Mouse (Mus musculus): ENCODE results near the gene Gm10392. TPM values are rescaled to one million over a fixed set of nuclear protein-coding genes. Genes with fewer than 3 reads are reported as not detected.

Gm10392 gene
- polyA plus RNA-seq, 1 experiment from 2014 or later: 0.10 TPM

- Histone ChIP-seq H3K27ac (peak overlapping the region; percentile 69; the same call in 1 of the 2 replicates), H3K27me3 (ENCODE audit: poor library complexity, severe bottlenecking) (no peaks in the 10 kb centered on the region), H3K9me3 (no peaks in the 10 kb centered on the region), H3K4me3 (0 out of 2 replicates have a peak overlapping the region, but pooled peaks have one; percentile 6), H3K4me1 (peaks cover 66% of the 10 kb centered on the region), H3K36me3 (replicated peaks) (peaks cover 11% of the 10 kb centered on the region; the same call in 1 of the 2 replicates)
- WGBS: 54% methylated on average over 6 of the region's 6 CpGs
- no peak for DNase-seq (ENCODE audit: extremely low spot score, low spot score)
Measured at GRCm38 (mm10) chr11:77485229-77485628, 33.8 kb downstream of the Gm10392 start.

GRCm38 (mm10) chr11:77483510-77484255 is 35.3 kb downstream of the Gm10392 start:
- Histone ChIP-seq H3K36me3 (replicated peaks) (peaks cover 11% of the 10 kb centered on the region; the same call in 1 of the 2 replicates), H3K4me3 (no peak overlapping the region)

GRCm38 (mm10) chr11:77483043-77483442 is 36.0 kb downstream of the Gm10392 start:
- Histone ChIP-seq H3K27ac (no peak overlapping the region), H3K27me3 (ENCODE audit: poor library complexity, severe bottlenecking) (no peaks in the 10 kb centered on the region), H3K4me1 (peaks cover 47% of the 10 kb centered on the region), H3K4me3 (no peak overlapping the region), H3K9me3 (no peaks in the 10 kb centered on the region), H3K36me3 (replicated peaks) (peaks cover 11% of the 10 kb centered on the region; the same call in 1 of the 2 replicates)
- WGBS: 81% methylated on average over 3 of the region's 3 CpGs
- no peak for DNase-seq (ENCODE audit: extremely low spot score, low spot score)

More at GRCm38 (mm10) chr11:77483510-77484255, 35.3 kb downstream of the Gm10392 start:
- Histone ChIP-seq H3K27ac (no peak overlapping the region), H3K27me3 (ENCODE audit: poor library complexity, severe bottlenecking) (no peaks in the 10 kb centered on the region), H3K4me1 (peaks cover 54% of the 10 kb centered on the region), H3K9me3 (no peaks in the 10 kb centered on the region)
- no peak for DNase-seq (ENCODE audit: extremely low spot score, low spot score)
- WGBS: 85% methylated on average over 11 of the region's 11 CpGs

GRCm38 (mm10) chr11:77476895-77477294 is 42.1 kb downstream of the Gm10392 start:
- Histone ChIP-seq H3K27ac (no peak overlapping the region), H3K4me3 (no peak overlapping the region), H3K9me3 (no peaks in the 10 kb centered on the region), H3K36me3 (replicated peaks) (peaks cover 59% of the 10 kb centered on the region), H3K4me1 (peaks cover 2% of the 10 kb centered on the region; the same call in 1 of the 2 replicates), H3K27me3 (ENCODE audit: poor library complexity, severe bottlenecking) (no peaks in the 10 kb centered on the region)
- no peak for DNase-seq (ENCODE audit: extremely low spot score, low spot score)
- 95% methylated on average over 6 of the region's 6 CpGs for WGBS

- H3K27me3 ChIP-seq (ENCODE audit: poor library complexity, severe bottlenecking): no peaks in the 10 kb centered on the region
Measured at GRCm38 (mm10) chr11:77476216-77476615, 42.8 kb downstream of the Gm10392 start.

GRCm38 (mm10) chr11:77472775-77473174 is 46.2 kb downstream of the Gm10392 start:
- H3K9me3 ChIP-seq: no peaks in the 10 kb centered on the region
- no peak overlapping the region for H3K4me3 ChIP-seq
- WGBS: 94% methylated on average over 16 of the region's 16 CpGs
- peaks cover 19% of the 10 kb centered on the region for H3K27me3 ChIP-seq (ENCODE audit: poor library complexity, severe bottlenecking)
- no peak for DNase-seq (ENCODE audit: extremely low spot score, low spot score)
- H3K27ac ChIP-seq: no peak overlapping the region
- H3K4me1 ChIP-seq: peaks cover 5% of the 10 kb centered on the region
- H3K36me3 ChIP-seq (replicated peaks): peaks cover 74% of the 10 kb centered on the region

More at GRCm38 (mm10) chr11:77476216-77476615, 42.8 kb downstream of the Gm10392 start:
- WGBS: 94% methylated on average over 14 of the region's 14 CpGs
- H3K4me1 ChIP-seq: no peaks in the 10 kb centered on the region
- H3K9me3 ChIP-seq: no peaks in the 10 kb centered on the region
- no peak for DNase-seq (ENCODE audit: extremely low spot score, low spot score)
- H3K27ac ChIP-seq: no peak overlapping the region
- H3K36me3 ChIP-seq (replicated peaks): peaks cover 60% of the 10 kb centered on the region
- H3K4me3 ChIP-seq: no peak overlapping the region

DNA sequence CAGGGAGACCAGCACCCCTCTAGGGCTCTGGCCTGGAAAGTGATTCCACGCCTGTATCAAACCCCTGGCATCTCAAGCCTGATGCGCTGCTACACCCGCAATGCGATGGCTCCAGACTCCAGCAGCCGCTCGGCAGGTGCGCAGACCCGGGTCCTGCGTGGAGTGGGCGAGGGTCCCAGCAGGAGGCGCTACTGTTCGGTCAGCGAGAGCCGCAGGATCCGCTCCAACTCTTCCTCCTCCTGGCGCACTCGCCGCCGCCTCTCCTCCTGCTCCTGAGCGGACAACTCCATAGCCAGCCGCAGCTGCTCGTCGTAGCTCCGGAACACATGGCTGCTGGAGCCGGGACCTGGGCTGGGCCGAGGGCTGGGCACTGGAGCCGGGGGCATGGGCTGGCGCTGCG is 47.6 kb downstream of the Gm10392 start:
- DNase-seq (ENCODE audit: extremely low spot score, low spot score): no peak
- 75% methylated on average over 29 of the region's 29 CpGs for WGBS

GRCm38 (mm10) chr11:77468397-77468796 is 50.6 kb downstream of the Gm10392 start:
- no peak for DNase-seq (ENCODE audit: extremely low spot score, low spot score)
- H3K4me1 ChIP-seq: peaks cover 27% of the 10 kb centered on the region
- no peak overlapping the region for H3K4me3 ChIP-seq
- peaks cover 36% of the 10 kb centered on the region for H3K36me3 ChIP-seq (replicated peaks)
- no peaks in the 10 kb centered on the region for H3K9me3 ChIP-seq
- WGBS: 87% methylated on average over 9 of the region's 9 CpGs
- peaks cover 62% of the 10 kb centered on the region for H3K27me3 ChIP-seq (ENCODE audit: poor library complexity, severe bottlenecking)
- no peak overlapping the region for H3K27ac ChIP-seq

More for the DNA sequence above, 47.6 kb downstream of the Gm10392 start:
- Histone ChIP-seq H3K4me3 (no peak overlapping the region), H3K27me3 (ENCODE audit: poor library complexity, severe bottlenecking) (peaks cover 32% of the 10 kb centered on the region), H3K27ac (no peak overlapping the region), H3K36me3 (replicated peaks) (peaks cover 61% of the 10 kb centered on the region), H3K4me1 (peaks cover 19% of the 10 kb centered on the region), H3K9me3 (no peaks in the 10 kb centered on the region)

GRCm38 (mm10) chr11:77467784-77468183 is 51.2 kb downstream of the Gm10392 start:
- Histone ChIP-seq H3K4me3 (peak overlapping the region; percentile 34; the same call in 1 of the 2 replicates), H3K27ac (0 out of 2 replicates have a peak overlapping the region, but pooled peaks have one; percentile 12), H3K9me3 (no peaks in the 10 kb centered on the region), H3K27me3 (ENCODE audit: poor library complexity, severe bottlenecking) (peaks cover 69% of the 10 kb centered on the region), H3K4me1 (peaks cover 31% of the 10 kb centered on the region), H3K36me3 (replicated peaks) (peaks cover 30% of the 10 kb centered on the region)
- WGBS: 13% methylated on average over 20 of the region's 20 CpGs
- peak; percentile 63 for DNase-seq (ENCODE audit: extremely low spot score, low spot score)

DNA sequence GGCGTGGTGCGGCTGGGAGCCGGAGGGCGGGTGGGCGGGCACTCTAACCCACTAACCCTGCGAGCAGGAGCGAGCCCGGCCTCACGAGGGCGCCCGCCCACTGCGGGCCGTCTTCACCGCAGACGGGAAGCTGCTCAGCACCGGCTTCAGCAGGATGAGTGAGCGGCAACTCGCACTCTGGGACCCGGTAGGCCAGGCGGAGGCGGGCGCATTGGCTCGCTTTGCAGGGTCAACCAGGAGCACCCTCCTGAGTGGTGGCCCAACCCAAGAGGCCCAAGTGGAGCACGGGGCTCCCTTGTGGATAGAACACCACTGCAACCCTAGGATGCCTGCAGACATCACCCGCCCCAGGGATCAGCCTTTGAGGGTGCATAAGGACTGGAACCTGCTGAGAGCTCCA is 51.8 kb downstream of the Gm10392 start:
- peak overlapping the region; percentile 34 for H3K4me3 ChIP-seq
- 4% methylated on average over 25 of the region's 25 CpGs for WGBS
- peak; percentile 55 for DNase-seq (ENCODE audit: extremely low spot score, low spot score)
- H3K4me1 ChIP-seq: peaks cover 37% of the 10 kb centered on the region
- no peaks in the 10 kb centered on the region for H3K9me3 ChIP-seq
- 0 out of 2 replicates have a peak overlapping the region, but pooled peaks have one; percentile 12 for H3K27ac ChIP-seq
- peaks cover 23% of the 10 kb centered on the region for H3K36me3 ChIP-seq (replicated peaks)
- peaks cover 75% of the 10 kb centered on the region for H3K27me3 ChIP-seq (ENCODE audit: poor library complexity, severe bottlenecking)

Other genes with a start within 250 kb of the Gm10392 start
- gene Coro6, start 56.8 kb downstream of the Gm10392 start, polyA plus RNA-seq (2016; fragmentation: Nextera tagmentation; extraction: Ambion mirVana): 0.07 and 0.21 TPM in 2 replicates
- gene Ankrd13b, start 29.5 kb downstream of the Gm10392 start, polyA plus RNA-seq (2016; fragmentation: Nextera tagmentation; extraction: Ambion mirVana): 9.2 and 9.4 TPM in 2 replicates
- gene Git1, start 25.6 kb downstream of the Gm10392 start, polyA plus RNA-seq (2016; fragmentation: Nextera tagmentation; extraction: Ambion mirVana): 12.2 and 12.8 TPM in 2 replicates
- 4.7 and 5.5 TPM in 2 replicates for gene Abhd15, start 4.1 kb downstream of the Gm10392 start, polyA plus RNA-seq (2016; fragmentation: Nextera tagmentation; extraction: Ambion mirVana)
- gene Trp53i13, start 3.2 kb downstream of the Gm10392 start, polyA plus RNA-seq (2016; fragmentation: Nextera tagmentation; extraction: Ambion mirVana): 30.4 and 32.7 TPM in 2 replicates
- 14.8 and 15.1 TPM in 2 replicates for gene Taok1, start 88.6 kb upstream of the Gm10392 start, polyA plus RNA-seq (2016; fragmentation: Nextera tagmentation; extraction: Ambion mirVana)
- 3.9 TPM in 2 replicates for gene Nufip2, start 167.0 kb upstream of the Gm10392 start, polyA plus RNA-seq (2016; fragmentation: Nextera tagmentation; extraction: Ambion mirVana)
- gene Cryba1, start 206.1 kb upstream of the Gm10392 start, polyA plus RNA-seq (2016; fragmentation: Nextera tagmentation; extraction: Ambion mirVana): 0.21 and 0.73 TPM in 2 replicates
- gene Myo18a, start 244.0 kb upstream of the Gm10392 start, polyA plus RNA-seq (2016; fragmentation: Nextera tagmentation; extraction: Ambion mirVana): 25.9 and 26.4 TPM in 2 replicates